Mouse (Mus musculus) R1 (cell line): ENCODE data around the gene Ifna13.

Source experiments
- DNase-seq: peaks from one replicate; pipeline ENCODE4 v3.0.0-alpha.2; 2018; ENCODE audit warnings: low read depth, low spot score

The Ifna13 gene

GRCm38 (mm10) chr4:88644359-88644758 lies at the start of gene Ifna13:
TSS of gene Ifna13 (minus strand) at chr4:88644459.
- no peak for DNase-seq

DNA sequence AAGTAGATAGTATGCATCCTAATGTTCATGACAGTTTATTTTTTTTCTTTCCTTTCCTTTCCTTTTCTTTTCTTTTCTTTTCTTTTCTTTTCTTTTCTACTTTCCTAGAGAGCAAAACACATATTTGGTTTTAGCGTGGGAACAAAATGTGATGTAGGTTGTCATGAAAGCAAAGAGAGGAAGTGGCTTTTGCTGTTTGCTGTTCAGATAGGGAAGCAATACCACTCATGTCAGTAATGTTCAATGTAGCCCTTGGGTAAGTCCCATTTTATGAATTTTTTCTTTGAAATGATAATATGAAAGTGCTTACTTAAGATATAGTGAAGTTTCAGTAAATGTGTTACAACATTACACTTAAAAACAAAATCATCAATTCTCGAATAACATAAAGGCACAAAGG lies 49.1 kb upstream of the Ifna13 start:
- no peak for DNase-seq

GRCm38 (mm10) chr4:88692537-88692936 lies 48.3 kb upstream of the Ifna13 start:
- no peak for DNase-seq

- no peak for DNase-seq
These were observed 47.0 kb upstream of the Ifna13 start, which contains the start of gene Ifnab for GRCm38 (mm10) chr4:88691259-88691658. TSS of gene Ifnab (minus strand) at chr4:88691359.

DNA sequence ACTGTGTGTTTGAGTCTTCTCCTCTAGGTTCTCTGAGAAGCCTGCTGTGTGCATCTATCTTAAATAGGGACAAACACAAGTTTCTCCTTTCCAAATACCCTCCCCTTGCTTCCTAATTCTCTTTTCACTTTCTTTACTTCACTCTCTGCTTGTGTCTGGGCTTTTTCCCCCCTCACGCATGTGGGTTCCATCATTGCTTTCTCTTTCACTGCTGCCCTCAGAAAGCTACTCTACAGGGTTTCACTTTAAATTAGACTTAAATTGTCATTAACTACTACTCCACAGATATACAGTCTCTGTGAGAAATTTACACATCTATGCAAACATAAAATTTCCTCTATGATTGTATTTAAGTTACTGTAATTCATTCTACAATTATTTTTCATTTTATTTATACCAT lies 39.6 kb upstream of the Ifna13 start, which contains the start of gene Ifna2:
Ifna2 (minus strand) TSS at position 101 of the 400 bp plus-strand sequence.
- no peak for DNase-seq

- DNase-seq: no peak
These were observed 37.1 kb upstream of the Ifna13 start for GRCm38 (mm10) chr4:88681353-88681752.

DNA sequence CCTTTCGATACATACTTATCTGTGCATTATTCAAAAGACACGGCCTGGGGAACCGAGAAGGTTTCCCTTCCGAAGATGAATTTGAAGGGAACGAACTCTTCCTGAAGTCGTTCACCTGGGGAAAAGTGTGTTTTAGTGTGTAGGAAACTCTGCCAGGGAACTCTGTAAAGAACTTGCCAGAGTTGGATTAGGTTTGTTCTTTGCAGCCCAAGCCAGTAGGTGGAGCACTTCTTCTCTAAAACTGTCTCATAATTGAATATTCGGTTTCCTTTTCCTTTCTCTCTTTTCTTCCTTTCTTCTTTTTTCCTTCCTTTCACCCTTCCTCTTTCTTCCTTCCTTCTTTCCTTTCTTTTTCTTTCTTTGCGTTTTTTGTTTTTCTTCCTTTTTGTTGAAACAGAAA lies 36.1 kb upstream of the Ifna13 start:
- DNase-seq: peak; percentile 21

DNA sequence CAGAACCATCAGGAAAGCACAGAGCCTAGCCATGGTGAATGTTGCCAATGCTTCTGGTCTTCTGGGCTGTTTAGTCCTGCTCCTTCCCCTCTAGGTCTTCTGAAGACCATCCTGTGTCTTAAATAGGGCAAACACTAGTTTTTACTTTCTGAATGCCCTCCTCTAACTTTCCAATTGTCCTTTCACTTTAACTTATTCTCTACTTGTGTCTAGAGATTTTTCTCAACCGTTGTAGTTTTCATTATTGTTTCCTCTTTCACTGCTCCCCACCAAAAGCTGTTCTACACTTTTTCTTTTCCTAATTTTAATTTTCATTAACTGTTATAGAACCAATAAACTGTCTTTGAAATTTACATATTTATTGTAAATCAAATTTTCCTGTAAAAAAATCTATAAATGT lies 32.6 kb upstream of the Ifna13 start, which contains the start of gene Ifna16:
Ifna16 (minus strand) TSS at position 101 of the 400 bp plus-strand sequence.
- DNase-seq: no peak

DNA sequence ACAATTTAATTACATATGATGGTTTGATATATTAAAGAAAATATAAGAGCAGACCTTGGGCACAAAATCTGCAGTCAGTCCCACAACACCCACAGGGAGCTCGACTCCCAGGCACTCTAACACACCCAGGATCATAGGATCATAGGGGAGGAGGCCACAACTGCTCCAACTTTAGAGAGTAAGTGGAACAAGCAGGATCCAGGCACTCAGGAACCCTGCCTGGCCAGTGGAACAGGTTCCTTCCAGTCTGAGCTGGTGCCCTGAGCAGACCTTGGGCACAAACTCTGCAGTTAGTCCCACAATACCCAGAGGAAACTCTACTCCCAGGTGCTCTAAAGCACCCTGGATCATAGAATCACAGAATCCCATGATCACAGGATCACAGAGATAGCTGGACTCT lies 11.2 kb upstream of the Ifna13 start:
- no peak for DNase-seq

GRCm38 (mm10) chr4:88653644-88654043 lies 9.4 kb upstream of the Ifna13 start:
- peak; percentile 85 for DNase-seq

- peak; percentile 33 for DNase-seq
These were observed 1.7 kb downstream of the Ifna13 start for GRCm38 (mm10) chr4:88642526-88642925.

DNA sequence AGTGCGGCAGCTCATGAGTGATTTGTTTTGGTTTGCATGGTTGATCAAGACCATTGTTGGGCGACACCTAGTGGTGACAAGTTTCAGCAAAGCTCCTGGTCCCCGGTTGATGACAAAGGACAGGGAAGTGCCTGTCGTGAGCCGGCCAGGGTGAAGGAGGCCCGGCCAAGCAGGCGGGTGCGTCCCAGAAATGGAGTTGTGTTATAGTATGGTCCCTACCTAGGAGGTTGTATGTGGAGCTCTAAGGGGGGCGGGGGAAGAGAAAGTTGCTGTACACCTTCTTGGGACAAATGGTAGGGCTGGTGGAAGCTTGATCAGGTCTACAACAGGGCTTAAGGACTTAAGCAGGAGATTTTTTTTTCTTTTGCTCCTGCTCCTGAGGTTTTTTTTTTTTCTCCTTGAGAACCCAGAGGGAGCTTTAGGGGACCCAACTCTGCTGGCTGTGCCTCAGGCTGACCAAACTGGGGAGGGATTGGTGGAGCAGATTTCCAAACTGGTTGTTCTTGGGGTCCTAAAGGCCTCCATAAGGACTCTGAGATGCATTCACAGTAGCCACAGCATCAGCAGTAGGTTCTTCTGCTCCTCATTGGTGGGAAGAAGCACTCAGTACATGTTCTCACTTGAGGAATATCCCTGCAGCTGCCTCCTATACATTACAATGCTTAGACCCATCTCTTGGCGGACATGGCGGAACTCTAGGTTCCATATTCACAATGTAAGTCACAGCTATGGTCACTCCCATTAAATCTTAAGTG lies 3.0 kb downstream of the Ifna13 start:
- DNase-seq: peak; percentile 93

DNA sequence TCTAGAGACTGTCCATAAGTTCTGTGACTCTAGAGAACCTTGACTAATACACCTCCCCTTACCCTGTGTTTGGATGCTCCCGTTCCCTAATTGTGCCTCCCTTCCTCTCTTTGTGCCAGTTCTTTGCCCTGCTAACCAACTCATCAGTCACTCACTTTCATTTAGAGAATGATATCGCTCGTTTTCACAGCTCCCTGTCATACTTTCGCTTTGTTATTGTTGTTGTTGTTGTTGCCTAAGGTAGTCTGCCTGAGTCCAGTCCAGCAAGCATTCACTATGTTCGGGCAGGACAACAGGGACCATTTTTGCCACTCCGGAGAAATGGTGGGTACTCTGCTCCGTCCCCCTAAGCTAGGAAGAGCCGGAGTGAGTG lies 3.6 kb downstream of the Ifna13 start:
- DNase-seq: no peak

DNA sequence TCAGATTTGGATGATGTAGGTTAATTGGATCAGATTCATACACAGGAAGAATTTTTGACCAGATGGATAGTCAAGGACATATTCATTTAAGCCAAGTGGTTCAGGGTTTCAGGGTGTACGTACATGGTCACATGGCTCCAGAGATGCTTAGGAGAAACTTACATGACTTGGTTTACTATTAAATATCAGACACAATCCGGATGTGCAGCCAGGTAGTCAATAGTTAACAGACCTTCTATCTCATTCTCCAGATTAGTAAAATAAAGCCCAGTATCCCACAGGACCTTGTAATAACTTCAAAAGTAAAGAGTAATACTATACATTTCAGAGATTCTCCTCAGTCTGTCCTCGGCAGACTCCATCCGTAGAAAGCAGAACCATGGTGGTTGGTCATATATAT lies 9.9 kb downstream of the Ifna13 start, which contains the start of gene C87499:
C87499 (minus strand) TSS at position 101 of the 400 bp plus-strand sequence.
- DNase-seq: no peak

DNA sequence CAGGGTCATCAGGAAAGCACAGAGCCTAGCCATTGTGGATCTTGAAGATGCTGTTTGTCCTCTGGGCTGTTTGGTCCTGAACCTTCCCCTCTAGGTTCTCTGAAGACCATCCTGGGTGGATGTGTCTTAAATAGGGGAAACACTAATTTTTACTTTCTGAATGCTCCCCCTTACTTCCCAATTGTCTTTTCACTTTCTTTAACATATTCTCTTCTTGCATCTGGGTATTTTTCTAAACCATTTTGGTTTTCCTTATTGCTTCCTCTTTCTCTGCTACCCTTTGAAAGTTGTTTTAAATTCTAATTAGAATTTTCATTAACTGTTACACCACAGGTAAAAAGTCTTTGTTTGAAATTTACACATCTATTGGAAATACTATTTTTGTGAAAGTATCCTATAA lies 41.0 kb downstream of the Ifna13 start, which contains the start of gene Ifna12:
Ifna12 (minus strand) TSS at position 101 of the 400 bp plus-strand sequence.
- DNase-seq: no peak
